Mouse (Mus musculus): ENCODE results near the gene P4htm.

P4htm gene

DNA sequence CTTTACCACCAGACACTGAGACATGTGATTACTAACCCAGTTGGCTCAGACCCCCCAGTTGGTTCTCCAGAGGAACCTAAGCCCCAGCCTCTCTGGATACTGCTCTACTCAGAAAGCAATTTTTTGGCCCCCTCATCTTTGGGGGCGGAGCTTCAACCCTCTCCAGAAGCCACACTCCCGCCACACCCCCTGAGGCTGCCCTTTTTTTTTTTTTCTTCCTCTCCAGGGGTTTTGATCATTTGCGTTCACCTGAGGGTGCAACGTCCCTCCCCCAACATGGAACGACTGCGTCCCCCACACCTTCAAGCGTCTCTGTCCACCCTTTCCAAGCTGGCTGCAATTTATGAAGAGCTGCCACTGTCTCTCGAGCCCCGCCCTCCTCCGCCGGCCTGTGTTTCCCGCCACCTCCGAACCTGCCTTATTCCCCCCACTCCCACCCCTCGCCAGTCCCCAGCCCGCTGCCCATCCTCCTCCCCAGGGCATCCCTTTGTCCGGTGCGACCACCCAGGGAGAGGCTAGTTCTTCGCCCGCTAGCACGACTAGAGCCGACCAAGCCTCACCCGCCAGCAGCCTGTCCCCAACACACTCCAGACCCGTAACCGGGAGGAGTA, 19.4 kb downstream of the P4htm start:
- no peak for DNase-seq (ENCODE audit: low read depth)

DNA sequence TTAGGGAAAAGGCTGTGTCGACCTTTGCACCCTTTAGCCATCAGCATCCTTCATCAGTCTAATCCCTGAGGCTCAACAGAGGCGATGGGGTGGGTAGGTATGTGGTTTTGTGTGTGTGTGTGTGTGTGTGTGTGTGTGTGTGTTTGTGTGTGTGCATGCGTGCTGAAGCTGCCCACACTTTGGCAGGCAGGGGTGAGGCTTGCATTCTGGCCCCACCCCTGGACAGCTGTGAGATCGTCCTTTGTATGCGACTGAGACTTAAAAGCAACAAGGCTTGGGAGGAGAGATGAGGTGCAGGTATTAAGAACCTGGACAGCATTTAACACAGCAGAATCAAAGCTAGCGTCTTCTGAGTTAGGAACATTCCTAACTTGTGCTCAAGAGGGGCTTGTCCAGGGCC, 20.4 kb downstream of the P4htm start:
- no peak for DNase-seq (ENCODE audit: low read depth)

DNA sequence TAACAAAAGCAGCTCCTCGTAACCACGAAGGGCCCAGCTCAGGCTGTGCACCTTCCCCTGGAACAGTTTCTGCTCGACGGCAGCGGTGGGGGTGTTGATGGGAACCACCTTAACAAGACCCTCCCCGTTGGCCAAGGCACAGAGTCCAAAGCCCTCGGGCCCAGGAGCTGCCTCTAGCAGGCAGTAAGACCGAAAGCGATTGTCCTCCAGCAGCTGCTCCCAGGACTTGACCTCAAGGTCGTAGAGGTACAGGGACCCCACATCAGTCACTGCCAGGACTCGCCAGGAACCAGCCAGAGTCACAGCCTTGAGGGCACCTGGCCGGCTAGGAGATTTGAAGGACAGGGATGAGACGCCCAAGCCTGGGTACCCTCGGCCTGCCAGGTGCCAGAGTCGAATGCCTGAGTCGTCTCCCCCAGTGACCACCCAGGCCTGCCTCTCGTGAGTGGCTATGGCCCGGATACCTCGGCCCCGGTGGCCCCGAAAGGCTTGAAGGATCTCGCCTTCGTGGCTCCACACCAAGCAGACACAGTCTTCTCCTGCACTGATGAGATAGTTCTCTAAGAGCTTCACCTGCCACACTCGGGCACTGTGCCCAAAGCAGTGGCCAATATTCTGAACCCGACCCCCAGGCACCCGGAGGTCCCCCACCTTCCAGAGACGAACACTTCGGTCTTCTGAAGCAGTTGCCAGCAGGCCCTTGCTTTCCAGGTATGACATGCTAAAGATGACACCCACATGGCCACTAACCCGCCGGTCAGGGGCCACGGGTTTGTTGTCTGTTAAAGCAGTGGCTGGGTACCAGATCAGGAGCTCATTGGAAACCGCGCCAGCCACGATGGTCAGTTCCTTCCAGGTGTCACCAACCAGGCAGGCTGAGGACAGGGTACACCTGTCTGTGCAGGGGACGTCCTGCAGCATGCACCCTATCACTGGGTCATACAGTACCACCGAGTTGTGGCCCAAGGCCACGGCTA, 21.9 kb downstream of the P4htm start:
- no peak for DNase-seq (ENCODE audit: low read depth)

DNA sequence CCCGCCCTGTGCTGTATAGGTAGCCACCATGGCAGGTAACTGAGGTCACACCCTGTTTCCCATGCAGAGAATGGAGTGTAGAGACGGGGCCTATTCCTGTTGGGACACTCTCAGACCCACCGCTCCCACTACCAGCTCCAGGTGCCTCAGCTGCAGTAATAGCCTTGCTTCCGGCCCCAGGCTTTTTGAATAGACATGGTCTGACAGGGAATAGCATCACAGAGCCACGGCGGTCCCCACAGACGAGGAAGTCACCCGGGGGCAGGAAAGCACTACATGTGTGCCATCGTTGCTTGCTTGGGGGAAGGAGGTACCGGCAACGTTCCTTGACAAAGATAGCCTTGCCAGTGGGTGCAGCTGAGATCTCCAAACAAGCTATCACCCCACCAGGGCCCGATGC, 22.5 kb downstream of the P4htm start:
- DNase-seq (ENCODE audit: low read depth), result no peak

DNA sequence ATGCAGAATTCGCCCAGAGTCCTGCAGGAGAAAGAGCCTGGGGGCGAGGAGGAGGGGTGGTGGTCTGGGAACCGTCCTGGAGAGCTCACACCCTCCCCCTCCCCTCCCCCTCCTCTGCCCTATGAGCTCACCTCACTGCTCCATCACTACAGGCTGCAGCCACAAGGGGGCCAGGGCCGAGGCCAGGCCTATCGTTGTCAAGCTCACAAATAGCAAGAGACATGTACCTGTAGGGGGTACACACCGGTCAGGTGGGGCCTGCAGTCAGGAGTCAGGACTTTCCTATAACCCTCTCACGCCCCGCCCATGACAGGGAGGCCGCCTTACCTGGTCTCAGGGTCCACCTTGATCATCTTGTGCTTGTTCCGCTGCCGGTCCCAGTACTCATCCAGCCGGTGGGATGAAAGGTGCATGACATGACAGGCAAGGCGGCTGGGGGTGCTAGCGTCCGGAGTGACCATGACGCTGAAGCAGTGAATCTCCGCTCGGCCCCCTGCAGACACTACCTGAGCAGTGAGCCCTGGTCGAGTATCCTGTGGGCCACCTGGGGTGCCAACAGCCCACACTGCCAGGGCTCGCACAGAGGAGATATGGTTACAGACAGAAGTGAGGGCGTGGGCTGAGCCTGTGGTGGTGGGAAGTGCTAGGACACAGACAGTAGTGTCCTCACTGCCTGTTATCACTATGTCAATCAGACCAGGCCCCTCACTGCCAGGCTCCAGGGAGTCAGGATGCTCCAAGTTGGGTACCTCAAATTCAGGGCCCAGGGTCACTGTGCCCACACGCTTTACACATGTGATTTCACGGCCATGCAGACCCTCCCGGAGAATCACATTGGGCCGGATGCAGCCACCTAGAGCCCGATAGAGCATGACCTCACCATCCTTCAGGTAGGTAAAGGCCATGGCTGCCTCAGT, 23.4 kb downstream of the P4htm start:
- DNase-seq (ENCODE audit: low read depth), result no peak

DNA sequence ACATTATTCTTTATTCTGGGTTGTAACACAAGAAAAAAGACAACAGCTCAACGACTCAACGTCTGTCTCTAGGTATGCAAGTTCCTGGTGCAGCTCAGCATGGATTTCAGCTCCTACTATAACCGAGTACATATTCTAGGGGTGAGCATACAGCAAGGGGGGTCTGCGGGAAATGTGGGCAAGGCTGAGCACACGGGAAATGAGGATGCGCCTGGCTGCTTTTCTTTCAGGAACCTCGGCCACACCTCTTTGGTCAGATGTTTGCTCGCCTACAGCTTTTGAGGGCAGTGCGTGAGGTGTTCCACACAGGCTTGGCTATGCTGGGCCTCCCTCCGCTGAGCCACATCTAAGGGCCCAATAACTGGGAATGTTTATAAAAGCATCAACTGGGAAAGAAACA, 25.1 kb downstream of the P4htm start:
- no peak for DNase-seq (ENCODE audit: low read depth)

DNA sequence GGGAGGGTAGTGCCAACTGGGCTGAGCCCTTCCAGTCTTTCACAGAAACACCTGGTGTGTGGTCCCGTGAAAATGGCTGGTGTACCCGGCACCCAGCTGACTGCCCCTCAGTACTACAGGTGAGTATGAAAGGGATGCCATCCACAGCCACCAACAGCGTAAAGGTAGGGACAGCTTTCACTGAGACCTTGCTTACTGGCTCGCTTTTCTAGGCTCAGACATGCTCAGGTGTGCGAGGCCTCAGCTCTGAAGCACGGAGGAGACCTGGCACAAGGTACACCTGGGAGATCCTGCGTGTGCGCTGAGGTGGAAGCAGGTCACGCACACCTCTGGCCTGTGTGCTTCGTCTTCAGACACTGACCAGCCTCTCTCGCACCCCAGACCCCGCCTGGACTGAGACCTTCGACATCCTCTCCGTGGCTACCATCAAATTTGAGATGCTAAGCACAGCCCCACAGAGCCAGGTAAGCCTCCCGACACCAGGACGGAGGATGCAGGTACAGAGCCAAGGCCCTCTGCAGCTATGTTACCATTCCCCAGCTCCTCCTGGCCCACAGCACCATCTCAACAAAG, 26.0 kb downstream of the P4htm start:
- DNase-seq (ENCODE audit: low read depth), result no peak

DNA sequence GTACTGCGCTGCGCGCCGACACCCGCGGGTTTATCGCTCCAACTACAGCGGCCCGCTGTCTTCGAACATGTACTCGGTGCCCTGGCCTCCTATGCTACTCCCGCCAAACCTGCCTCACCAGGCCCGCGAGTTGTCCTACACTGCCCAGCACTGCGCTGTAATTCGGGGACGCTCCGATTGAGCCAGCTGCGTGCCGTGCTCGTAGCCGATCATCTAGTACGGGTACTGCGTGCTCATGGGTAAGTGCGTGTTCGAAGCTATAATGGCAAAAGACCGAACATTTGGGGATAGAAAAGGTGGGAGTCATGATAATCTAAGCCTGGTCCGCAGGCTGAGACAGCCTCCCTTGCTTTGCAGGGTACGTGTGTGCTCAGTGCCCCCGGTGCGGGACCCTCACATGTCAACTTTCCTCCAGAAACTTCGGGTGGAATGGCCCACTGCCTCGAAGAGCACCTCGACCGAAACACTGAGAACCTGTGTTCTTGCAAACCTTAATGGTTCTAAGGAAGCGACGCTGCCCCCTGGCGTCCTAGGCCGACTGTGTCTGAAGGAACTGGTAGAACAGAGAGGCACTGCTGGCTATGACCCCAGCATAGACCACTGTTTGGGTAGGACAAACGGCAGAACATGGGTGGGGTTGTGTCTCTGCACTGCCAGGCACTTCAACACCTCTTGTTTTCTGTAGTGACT, 27.1 kb downstream of the P4htm start:
- peak; percentile 89 for DNase-seq (ENCODE audit: low read depth)

DNA sequence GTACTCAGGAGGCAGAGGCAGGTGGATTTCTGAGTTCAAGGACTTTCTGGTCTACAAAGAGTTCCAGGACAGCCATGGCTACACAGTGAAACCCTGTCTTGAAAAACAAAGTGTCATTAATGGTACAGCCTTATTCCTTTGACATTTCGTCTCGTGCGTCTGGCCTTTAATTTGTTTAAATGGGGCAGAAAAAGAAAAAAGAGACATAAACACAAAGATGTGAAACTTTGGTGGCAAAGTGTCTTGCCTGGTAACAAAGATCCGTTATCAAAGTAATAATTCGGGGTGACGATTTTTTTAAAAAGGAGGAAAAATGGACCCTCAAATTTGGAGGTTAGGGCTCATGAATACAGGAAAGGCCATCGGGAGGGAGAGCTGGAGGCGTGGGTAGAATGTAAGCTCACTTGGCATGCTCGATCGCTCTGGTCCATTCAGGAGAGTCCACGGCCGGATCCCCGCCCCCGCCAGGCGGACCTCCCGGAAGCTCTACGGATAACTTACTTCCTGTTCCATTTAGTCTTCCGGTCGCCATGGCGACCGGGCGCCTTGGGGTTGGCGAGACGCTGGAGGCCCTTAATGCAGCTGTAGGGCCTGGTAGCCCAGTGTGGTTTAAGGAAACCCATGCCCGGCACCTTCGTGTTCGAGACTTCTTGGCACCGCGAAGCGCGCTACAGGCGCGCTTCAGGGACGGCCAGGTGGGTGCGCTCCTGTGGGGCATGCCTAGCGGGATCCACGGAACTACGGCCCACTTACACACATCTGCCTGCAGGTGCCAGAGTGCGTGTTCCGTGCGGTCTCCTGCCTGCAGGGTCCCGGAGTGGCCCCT, 27.9 kb downstream of the P4htm start, which contains the start of gene Dalrd3:
TSS of gene Dalrd3 (plus strand) at position 506 of the 826 bp plus-strand sequence.
- peak; percentile 92 for DNase-seq (ENCODE audit: low read depth)

DNA sequence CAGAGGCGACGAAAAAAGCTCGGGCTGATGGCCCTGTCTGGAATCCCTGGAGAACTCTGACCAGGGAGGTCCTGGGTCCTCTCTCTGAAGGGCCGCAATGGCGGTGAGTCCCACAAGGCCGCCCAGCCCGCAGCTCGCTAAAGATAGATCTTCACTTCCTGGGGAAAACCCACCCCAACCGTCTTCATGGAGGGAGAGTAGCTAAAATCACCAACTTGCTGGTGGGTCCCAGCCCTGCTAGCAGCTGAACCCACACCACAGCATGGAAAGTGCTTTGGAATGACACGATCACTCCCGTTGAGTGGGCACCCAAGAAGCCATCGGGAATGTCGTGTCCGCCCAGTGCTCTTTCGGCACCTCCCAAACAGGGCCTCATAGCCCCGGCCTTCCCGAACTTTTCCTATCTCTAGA, 29.0 kb downstream of the P4htm start:
- no peak for DNase-seq (ENCODE audit: low read depth)

DNA sequence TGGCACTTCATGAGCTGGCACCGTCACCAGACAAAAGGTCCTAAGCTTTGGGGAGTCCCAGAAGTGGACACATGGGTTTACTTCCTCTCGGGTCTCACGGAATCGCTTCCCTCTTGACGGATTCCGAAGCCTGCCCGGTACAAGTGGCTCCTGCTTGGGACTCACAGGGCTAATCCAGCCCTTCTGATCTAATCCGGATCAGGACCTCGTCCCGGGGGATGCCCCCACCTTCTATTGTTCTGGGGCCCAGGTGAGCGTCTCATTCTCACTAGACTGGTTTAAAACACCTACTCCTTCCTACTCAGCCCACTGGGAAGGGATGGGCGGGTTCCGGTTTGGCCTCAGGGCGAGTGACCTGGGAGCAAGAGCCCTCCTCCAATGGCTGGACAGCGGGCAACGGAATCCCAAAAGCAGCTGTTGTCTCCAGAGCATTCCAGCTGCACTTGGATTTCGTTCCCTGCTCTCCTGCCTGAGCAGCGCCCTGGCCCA, 29.5 kb downstream of the P4htm start:
- no peak for DNase-seq (ENCODE audit: low read depth)

DNA sequence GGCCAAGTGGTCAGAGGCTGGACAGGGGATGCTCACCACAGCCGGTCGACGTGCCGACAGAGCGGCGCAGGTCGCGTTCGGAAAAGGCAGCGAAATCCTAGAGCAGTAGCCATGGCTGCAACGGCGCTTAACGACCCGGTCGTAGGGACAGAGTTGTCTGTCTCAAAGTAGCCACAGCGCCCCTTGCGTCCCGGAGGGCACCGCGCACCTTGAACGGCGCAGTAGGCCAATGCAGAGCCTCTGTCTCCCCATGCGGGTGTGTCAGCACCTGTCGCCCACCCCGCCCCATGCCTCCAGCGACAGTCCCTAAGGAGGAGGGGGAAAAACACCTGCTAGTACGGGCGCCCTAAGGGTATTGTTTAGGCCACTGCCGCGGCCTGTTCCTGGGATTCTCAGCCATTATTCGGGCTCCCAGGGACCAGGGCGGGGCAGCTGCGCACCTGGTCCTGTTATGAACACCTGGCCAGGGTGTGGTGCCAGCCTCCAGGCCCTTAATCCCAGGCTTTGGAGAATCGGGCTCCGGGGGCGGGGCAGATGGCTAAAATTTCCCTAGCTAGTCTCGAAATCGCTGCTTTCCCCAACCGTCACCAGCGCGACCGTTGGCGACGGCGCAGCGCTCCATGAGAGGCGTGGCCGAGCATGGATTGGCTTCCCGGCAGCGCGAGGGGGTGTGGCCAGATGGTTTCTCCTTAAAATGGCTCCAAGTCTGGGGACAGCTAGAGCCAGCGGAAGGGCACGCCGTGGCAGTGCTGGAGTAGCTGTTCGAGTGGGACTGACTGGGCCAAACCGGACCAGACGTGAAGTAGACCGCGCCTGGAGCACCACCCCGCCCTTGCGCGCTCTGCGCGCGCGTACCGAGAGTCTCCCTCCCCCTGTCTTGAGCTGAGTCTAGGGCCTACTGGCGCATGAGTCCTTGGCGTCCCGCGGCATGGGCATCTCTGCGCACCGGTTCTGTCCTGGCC, 30.4 kb downstream of the P4htm start, which contains the start of gene Ndufaf3:
TSS of gene Ndufaf3 (minus strand) at position 620 of the 962 bp plus-strand sequence.
- peak; percentile 92 for DNase-seq (ENCODE audit: low read depth)

DNA sequence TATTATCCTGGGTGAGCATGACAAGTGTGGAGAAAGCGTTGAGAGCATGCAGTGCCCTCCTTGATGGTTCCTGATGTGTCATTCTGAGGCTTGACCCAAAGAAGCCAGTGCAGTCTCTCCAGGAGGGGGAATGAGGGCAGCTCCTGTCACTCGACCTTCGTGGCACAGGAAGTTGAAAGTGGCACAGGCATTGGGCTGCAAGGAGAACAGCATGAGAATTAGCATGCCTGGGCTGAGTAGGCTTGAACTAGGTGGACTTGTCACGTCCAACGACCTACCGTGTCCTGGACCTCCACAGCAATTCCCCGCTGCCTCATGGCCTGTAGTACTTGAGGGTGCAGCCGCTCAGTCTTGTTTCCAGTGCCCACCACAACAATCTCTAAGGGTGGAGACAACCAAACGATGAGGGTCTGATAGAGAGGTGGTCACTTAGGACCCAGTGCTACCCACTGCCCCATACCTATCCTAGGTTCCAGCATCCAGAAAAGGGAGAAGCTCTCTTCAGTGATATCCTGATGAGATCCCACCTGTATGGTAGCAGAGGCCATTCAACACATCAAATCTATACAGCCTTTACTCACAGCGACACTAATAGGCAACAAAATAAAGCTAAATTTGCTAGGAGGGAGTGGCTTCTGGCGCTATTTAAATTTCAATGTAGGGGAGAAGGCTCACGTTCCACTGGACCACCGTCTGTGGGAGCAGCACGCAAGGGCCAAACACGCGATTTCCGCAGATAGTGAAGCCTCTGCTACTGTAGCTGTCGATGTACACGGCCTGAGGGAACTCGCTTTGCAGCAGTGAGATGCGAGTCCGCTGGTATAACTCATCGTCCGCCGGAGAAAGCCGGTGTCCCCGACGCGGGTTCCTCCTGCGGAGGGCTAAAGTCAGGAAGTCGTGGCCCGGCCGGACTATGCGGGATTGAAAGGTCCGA, 31.3 kb downstream of the P4htm start:
- no peak for DNase-seq (ENCODE audit: low read depth)

DNA sequence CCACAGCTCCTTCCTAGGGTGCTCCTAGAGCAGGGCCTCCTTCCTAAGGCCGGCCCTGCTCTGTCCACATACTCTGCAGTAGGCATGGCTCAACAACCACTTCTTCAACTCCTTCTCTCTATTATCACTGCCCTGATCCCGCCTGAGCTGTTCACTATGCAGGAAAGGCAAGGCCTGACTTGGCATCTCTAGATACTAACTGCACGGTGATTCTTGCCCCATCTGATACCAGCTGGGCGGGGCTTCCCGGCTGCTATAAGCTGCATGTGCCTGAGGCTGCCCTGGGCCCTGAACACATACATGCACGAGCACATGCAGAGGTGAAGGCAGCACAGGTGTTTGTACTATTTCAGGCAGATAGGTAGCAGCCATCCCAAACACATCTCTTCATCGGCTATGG, 33.3 kb downstream of the P4htm start:
- no peak for DNase-seq (ENCODE audit: low read depth)

DNA sequence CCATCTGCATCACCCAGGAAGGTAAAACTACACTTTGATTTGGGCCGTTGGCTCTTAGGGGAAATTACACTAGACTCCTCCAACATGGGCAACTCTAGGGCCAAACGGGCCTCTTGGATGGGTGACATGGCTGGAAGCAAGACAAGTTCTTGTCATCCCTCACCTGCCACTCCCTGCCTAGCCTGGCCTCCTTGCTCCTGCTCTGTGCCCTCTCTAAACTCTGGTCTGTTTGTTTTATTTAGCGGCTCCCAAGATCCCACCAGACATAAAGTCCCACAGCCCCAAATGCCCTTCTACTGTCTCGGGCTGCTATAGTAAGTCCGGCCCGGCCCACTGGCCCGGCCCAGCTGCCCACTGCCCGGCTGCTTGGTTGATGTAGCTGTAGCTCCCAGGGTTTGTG, 33.8 kb downstream of the P4htm start:
- no peak for DNase-seq (ENCODE audit: low read depth)

DNA sequence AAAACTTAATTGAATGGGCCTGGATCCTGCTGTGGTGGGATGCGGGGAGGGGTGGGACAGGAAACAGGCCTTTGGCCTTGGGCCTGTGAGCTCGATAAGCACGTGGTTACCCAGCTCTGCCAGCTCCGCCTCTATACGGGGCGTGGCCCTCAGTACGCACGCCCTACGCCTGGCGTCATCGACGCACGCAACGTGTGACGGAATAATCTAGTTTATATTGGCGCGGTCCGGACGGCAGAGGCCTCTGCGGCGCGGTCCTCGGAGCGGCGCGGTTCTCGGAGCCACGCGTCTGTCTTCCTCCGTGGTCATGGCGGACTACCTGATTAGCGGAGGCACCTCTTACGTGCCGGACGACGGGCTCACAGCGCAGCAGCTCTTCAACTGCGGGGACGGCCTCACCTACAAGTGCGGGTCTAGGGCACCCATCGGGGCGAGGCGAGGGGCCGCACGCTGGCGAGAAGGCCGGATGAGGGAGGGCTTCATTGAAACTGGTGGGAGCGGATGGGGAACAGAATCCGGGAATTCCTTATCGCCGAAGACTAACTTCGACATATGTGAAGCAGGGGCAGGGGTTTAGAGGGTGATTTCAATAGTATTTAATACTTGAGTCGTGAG, 37.1 kb downstream of the P4htm start, which contains the start of gene Impdh2:
TSS of gene Impdh2 (plus strand) at position 60 of the 615 bp plus-strand sequence.
- peak; percentile 97 for DNase-seq (ENCODE audit: low read depth)

DNA sequence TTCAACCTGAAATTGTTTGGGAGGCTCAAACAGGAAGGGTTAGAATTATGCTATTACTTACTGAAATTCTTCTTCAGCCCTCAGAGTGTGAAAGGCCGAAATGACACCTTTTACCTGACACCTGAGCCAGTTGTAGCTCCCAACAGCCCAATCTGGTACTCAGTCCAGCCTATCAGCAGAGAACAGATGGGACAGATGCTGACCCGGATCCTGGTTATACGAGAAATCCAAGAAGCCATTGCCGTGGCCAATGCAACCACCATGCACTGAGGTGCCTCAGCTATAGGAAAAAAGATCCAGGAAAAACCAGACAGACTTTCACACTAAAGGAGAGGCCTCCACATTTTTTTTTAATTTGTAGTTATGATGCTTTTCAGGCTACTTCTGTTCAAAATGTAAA, 38.3 kb downstream of the P4htm start:
- DNase-seq (ENCODE audit: low read depth), result no peak
